Mouse (Mus musculus) erythroblast, embryonic 14.5 days (primary cell): ENCODE results near the gene Akap2.

Source experiments
- GATA1 ChIP-seq: IDR thresholded peaks from 2 replicates; pipeline ENCODE4 v1.6.1; 2012; ENCODE audit warnings: low read length, inconsistent platforms, mixed read lengths
- TAL1 ChIP-seq: IDR thresholded peaks from 3 replicates; pipeline ENCODE4 v1.6.1; 2012; ENCODE audit warnings: low read length, inconsistent platforms, mixed read lengths

GRCm38 (mm10) chr4:57861856-57862255, 144.4 kb downstream of the Akap2 start:
- TF ChIP-seq TAL1: no peak
- no peak for TF ChIP-seq GATA1
